Mouse (Mus musculus): ENCODE measurements around the gene Abhd6. TPM values are rescaled to one million over a fixed set of nuclear protein-coding genes. Genes with fewer than 3 reads are reported as not detected.

Abhd6 gene
- polyA plus RNA-seq, 1 experiment from 2014 or later, result 24.2 TPM

- no peak for ATAC-seq (ENCODE audit: insufficient number of reproducible peaks, insufficient read depth, low FRiP score, low TSS enrichment, low read depth)
- H3K36me3 ChIP-seq, result no peaks in the 10 kb centered on the region
Measured at GRCm38 (mm10) chr14:7975177-7975576, 27.5 kb upstream of the Abhd6 start.

GRCm38 (mm10) chr14:7977471-7977870 lies 25.2 kb upstream of the Abhd6 start:
- no peak for ATAC-seq (ENCODE audit: insufficient number of reproducible peaks, insufficient read depth, low FRiP score, low TSS enrichment, low read depth)
- Histone ChIP-seq H3K9ac (no peak overlapping the region), H3K27ac (no peak overlapping the region), H3K4me1 (no peaks in the 10 kb centered on the region), H3K4me2 (no peak overlapping the region), H3K36me3 (no peaks in the 10 kb centered on the region), H3K27me3 (no peaks in the 10 kb centered on the region), H3K4me3 (no peak overlapping the region), H3K9me3 (no peaks in the 10 kb centered on the region)
- whole genome bisulfite sequencing, result 95% methylated on average over 1 of the region's 1 CpGs

More at GRCm38 (mm10) chr14:7975177-7975576, 27.5 kb upstream of the Abhd6 start:
- H3K27ac ChIP-seq, result no peak overlapping the region
- no peaks in the 10 kb centered on the region for H3K9me3 ChIP-seq
- H3K4me3 ChIP-seq, result no peak overlapping the region
- WGBS, result 84% methylated on average over 6 of the region's 6 CpGs
- H3K27me3 ChIP-seq, result no peaks in the 10 kb centered on the region
- H3K9ac ChIP-seq, result no peak overlapping the region
- H3K4me2 ChIP-seq, result no peak overlapping the region
- no peaks in the 10 kb centered on the region for H3K4me1 ChIP-seq

GRCm38 (mm10) chr14:7978183-7978582 lies 24.5 kb upstream of the Abhd6 start:
- Histone ChIP-seq H3K36me3 (no peaks in the 10 kb centered on the region), H3K4me2 (no peak overlapping the region), H3K4me3 (no peak overlapping the region), H3K27me3 (no peaks in the 10 kb centered on the region), H3K27ac (no peak overlapping the region), H3K4me1 (no peaks in the 10 kb centered on the region), H3K9ac (no peak overlapping the region), H3K9me3 (no peaks in the 10 kb centered on the region)
- no peak for ATAC-seq (ENCODE audit: insufficient number of reproducible peaks, insufficient read depth, low FRiP score, low TSS enrichment, low read depth)
- 82% methylated on average over 1 of the region's 1 CpGs for WGBS

- Histone ChIP-seq H3K9ac (no peak overlapping the region), H3K27me3 (no peaks in the 10 kb centered on the region), H3K9me3 (no peaks in the 10 kb centered on the region), H3K36me3 (no peaks in the 10 kb centered on the region), H3K27ac (no peak overlapping the region), H3K4me2 (no peak overlapping the region), H3K4me1 (no peaks in the 10 kb centered on the region), H3K4me3 (no peak overlapping the region)
- no peak for ATAC-seq (ENCODE audit: insufficient number of reproducible peaks, insufficient read depth, low FRiP score, low TSS enrichment, low read depth)
- WGBS, result 97% methylated on average over 1 of the region's 1 CpGs
Measured at GRCm38 (mm10) chr14:7981226-7981625, 21.5 kb upstream of the Abhd6 start.

- Histone ChIP-seq H3K4me1 (no peaks in the 10 kb centered on the region), H3K4me3 (no peak overlapping the region), H3K4me2 (no peak overlapping the region), H3K9me3 (no peaks in the 10 kb centered on the region), H3K27ac (no peak overlapping the region), H3K27me3 (no peaks in the 10 kb centered on the region), H3K36me3 (no peaks in the 10 kb centered on the region), H3K9ac (no peak overlapping the region)
- WGBS, result 93% methylated on average over 6 of the region's 6 CpGs
- no peak for ATAC-seq (ENCODE audit: insufficient number of reproducible peaks, insufficient read depth, low FRiP score, low TSS enrichment, low read depth)
Measured at GRCm38 (mm10) chr14:7986913-7987312, 15.8 kb upstream of the Abhd6 start.

- H3K4me1 ChIP-seq, result no peaks in the 10 kb centered on the region
- no peak for ATAC-seq (ENCODE audit: insufficient number of reproducible peaks, insufficient read depth, low FRiP score, low TSS enrichment, low read depth)
- no peaks in the 10 kb centered on the region for H3K36me3 ChIP-seq
- no peak overlapping the region for H3K4me2 ChIP-seq
- H3K27ac ChIP-seq, result no peak overlapping the region
- H3K27me3 ChIP-seq, result peaks cover 3% of the 10 kb centered on the region
- 58% methylated on average over 1 of the region's 1 CpGs for WGBS
- H3K4me3 ChIP-seq, result no peak overlapping the region
- no peaks in the 10 kb centered on the region for H3K9me3 ChIP-seq
- no peak overlapping the region for H3K9ac ChIP-seq
Measured at GRCm38 (mm10) chr14:7989371-7989770, 13.3 kb upstream of the Abhd6 start.

- no peaks in the 10 kb centered on the region for H3K9me3 ChIP-seq
- H3K27me3 ChIP-seq, result peaks cover 3% of the 10 kb centered on the region
- 75% methylated on average over 3 of the region's 3 CpGs for WGBS
- H3K4me2 ChIP-seq, result no peak overlapping the region
- ATAC-seq (ENCODE audit: insufficient number of reproducible peaks, insufficient read depth, low FRiP score, low TSS enrichment, low read depth), result no peak
- H3K27ac ChIP-seq, result no peak overlapping the region
- no peak overlapping the region for H3K4me3 ChIP-seq
- H3K36me3 ChIP-seq, result no peaks in the 10 kb centered on the region
- no peaks in the 10 kb centered on the region for H3K4me1 ChIP-seq
- H3K9ac ChIP-seq, result no peak overlapping the region
Measured at GRCm38 (mm10) chr14:7989961-7990360, 12.7 kb upstream of the Abhd6 start.

GRCm38 (mm10) chr14:7991108-7991776 lies 11.5 kb upstream of the Abhd6 start:
- Histone ChIP-seq H3K4me1 (no peaks in the 10 kb centered on the region), H3K27ac (no peak overlapping the region), H3K36me3 (no peaks in the 10 kb centered on the region), H3K9me3 (no peaks in the 10 kb centered on the region), H3K9ac (no peak overlapping the region), H3K27me3 (peaks cover 3% of the 10 kb centered on the region), H3K4me2 (no peak overlapping the region), H3K4me3 (no peak overlapping the region)
- WGBS, result 79% methylated on average over 5 of the region's 5 CpGs
- ATAC-seq (ENCODE audit: insufficient number of reproducible peaks, insufficient read depth, low FRiP score, low TSS enrichment, low read depth), result no peak

- 62% methylated on average over 6 of the region's 6 CpGs for WGBS
Measured at GRCm38 (mm10) chr14:7992158-7992557, 10.5 kb upstream of the Abhd6 start.

GRCm38 (mm10) chr14:7994271-7994767 lies 8.4 kb upstream of the Abhd6 start, which contains the start of gene Dnase1l3:
Gene Dnase1l3 (minus strand): TSS chr14:7994573.
- no peak for ATAC-seq (ENCODE audit: insufficient number of reproducible peaks, insufficient read depth, low FRiP score, low TSS enrichment, low read depth)
- 69% methylated on average over 8 of the region's 8 CpGs for WGBS

More at GRCm38 (mm10) chr14:7992158-7992557, 10.5 kb upstream of the Abhd6 start:
- Histone ChIP-seq H3K4me3 (no peak overlapping the region), H3K36me3 (no peaks in the 10 kb centered on the region), H3K9ac (no peak overlapping the region), H3K9me3 (no peaks in the 10 kb centered on the region), H3K27me3 (peaks cover 3% of the 10 kb centered on the region), H3K4me1 (peaks cover under 1% of the 10 kb centered on the region; the same call in 1 of the 2 replicates), H3K27ac (no peak overlapping the region), H3K4me2 (no peak overlapping the region)
- no peak for ATAC-seq (ENCODE audit: insufficient number of reproducible peaks, insufficient read depth, low FRiP score, low TSS enrichment, low read depth)

GRCm38 (mm10) chr14:7997255-7997696 lies 5.4 kb upstream of the Abhd6 start:
- Histone ChIP-seq H3K9me3 (no peaks in the 10 kb centered on the region), H3K36me3 (no peaks in the 10 kb centered on the region), H3K4me3 (no peak overlapping the region), H3K4me1 (peaks cover 8% of the 10 kb centered on the region), H3K27me3 (peaks cover 32% of the 10 kb centered on the region), H3K9ac (peak overlapping the region; percentile 52; the same call in 1 of the 2 replicates), H3K4me2 (peak overlapping the region; percentile 52), H3K27ac (no peak overlapping the region)
- 3% methylated on average over 15 of the region's 15 CpGs for WGBS
- ATAC-seq (ENCODE audit: insufficient number of reproducible peaks, insufficient read depth, low FRiP score, low TSS enrichment, low read depth), result no peak

More at GRCm38 (mm10) chr14:7994271-7994767, 8.4 kb upstream of the Abhd6 start, which contains the start of gene Dnase1l3:
- Histone ChIP-seq H3K27me3 (peaks cover 4% of the 10 kb centered on the region), H3K9ac (no peak within 1 kb of the TSS), H3K4me2 (no peak within 1 kb of the TSS), H3K36me3 (no peaks in the 10 kb centered on the region), H3K27ac (no peak within 1 kb of the TSS), H3K4me1 (peaks cover 4% of the 10 kb centered on the region; the same call in 1 of the 2 replicates), H3K9me3 (no peaks in the 10 kb centered on the region), H3K4me3 (no peak within 1 kb of the TSS)

- Histone ChIP-seq H3K4me2 (no peak overlapping the region), H3K9me3 (no peaks in the 10 kb centered on the region), H3K9ac (no peak overlapping the region), H3K36me3 (no peaks in the 10 kb centered on the region), H3K4me1 (peaks cover 15% of the 10 kb centered on the region), H3K4me3 (no peak overlapping the region), H3K27ac (no peak overlapping the region), H3K27me3 (peaks cover 30% of the 10 kb centered on the region)
- 64% methylated on average over 3 of the region's 3 CpGs for WGBS
- no peak for ATAC-seq (ENCODE audit: insufficient number of reproducible peaks, insufficient read depth, low FRiP score, low TSS enrichment, low read depth)
Measured at GRCm38 (mm10) chr14:7999030-7999429, 3.7 kb upstream of the Abhd6 start.
